Mouse (Mus musculus) cerebellum, postnatal 4 days (tissue): ENCODE data around the gene Otud4.
A peak's percentile ranks its signal among the peaks of the same experiment; 100 is the strongest.
"Not testable (repeated sequence)": the region's sequence is repeated elsewhere in the genome, so short reads cannot be mapped to it uniquely, and the experiment has no call there.

Experiments
- DNase-seq, 2 experiments: peaks; one replicate each; pipeline ENCODE4 v3.0.0; 2022; ENCODE audit warnings: low spot score in 2 of 2, mixed read lengths in 1 of 2

Gene Otud4

DNA sequence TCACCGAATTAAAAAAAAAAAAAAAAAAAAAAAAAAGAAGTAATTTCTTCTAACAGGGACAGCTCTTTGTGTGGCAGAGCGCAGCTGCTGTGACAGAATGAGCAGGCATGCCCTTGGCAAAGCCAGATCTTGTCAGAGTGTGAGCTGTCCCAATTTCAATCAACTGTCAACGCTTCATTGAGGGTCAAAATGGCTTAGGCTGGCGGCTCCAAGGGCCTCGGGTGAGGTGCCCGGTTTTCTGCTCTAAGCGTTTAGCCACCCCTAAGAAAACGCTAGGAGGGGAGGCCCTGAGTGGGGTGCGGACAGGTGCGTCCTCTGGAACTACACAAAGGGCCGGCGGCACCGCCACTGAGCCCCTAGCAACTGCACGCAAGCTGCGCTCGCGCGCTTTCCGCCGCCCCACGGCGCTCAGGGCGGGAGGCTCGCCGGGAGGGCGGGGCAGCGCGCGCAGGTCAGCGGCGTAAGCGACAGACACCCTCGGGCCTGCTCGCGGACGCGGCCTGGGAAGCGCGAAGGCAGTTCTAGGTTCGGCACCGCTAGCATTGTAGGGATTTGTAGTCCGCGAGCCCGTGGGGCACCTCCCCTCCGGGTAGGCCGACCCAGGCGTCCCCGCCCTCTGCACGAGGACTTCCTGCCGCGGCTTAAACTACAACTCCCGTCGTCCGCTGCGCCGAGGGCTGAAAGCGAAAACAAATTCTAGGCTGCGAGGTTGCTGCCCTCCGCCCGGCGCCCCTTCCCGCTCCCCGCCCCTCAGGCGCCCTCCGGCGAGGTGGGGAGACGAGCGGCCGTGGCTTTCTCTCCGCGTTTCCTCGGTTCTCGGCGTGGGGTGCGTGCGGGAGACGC, 490 bp upstream of the Otud4 start:
- peak; percentile 93 to 94 for DNase-seq

DNA sequence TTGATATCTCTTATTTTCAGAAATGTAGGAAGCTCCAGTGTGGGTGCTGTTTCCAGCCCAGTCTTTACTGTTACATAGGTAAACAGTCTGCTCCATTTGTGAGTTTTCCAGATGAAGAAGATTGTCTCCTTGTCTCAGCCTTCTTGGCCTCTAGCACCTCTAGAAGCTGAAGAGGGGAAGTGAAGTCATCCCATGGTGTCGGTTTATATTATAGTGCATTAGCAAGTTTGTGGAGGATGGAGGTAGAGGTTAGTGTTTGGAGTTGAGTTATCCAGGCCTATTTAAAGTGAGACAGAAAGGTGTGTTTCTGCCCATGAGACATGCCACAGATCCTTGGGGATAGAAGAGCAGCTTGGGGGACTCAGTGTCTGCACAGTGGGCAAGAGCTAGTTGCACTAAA, 1.7 kb downstream of the Otud4 start:
- no peak for DNase-seq

DNA sequence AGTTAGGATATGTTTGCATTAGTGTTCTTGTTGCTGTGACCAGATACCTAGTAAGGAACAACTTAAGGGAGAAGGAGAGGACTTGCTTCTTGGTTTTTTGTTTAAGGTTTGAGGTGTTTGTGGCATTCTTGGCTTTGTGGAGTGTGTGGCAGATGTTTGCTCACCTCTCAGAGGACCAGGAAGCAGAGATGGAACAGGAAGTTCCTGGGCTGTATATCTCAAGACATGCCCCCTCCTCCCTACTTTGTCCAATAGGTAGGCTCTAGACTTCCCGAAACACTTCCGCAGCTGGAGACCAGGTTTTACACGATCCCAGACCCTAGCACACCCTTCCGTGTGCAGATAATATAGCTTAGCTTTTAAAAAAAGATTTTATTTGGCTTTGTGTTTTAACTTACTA, 10.2 kb downstream of the Otud4 start:
- DNase-seq = no peak

DNA sequence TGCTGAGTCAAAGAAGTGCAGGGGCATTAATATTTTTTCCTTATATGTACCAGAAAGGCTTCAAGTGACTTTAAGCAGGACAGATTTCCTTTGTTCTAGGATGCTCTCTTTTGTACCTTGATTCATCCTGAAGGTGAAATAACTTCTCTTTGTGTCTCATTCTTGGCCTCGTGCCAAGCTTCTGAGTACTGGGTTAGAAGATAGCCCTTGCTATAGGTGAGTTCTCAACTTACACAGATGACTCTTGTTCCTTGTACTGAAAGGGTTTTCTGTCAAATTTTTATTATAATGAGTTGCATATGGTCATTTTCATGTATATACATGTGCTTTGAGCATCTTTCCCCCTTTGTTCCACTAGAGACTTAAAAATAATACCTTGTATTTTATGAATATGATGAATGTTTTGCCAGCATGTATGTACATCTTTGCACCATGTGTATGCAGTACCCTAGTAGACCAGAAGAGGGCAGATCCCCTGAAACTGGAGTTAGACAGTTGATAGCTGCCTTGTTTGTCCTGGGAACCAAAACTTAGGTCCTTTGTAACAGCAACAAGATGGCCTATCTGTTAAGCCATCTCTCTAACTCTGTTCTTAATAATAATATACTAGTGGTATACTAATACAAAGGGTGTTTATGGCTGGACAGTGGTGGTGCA, 10.9 kb downstream of the Otud4 start:
- DNase-seq = peak in 1 of 2 experiments; percentile 8

DNA sequence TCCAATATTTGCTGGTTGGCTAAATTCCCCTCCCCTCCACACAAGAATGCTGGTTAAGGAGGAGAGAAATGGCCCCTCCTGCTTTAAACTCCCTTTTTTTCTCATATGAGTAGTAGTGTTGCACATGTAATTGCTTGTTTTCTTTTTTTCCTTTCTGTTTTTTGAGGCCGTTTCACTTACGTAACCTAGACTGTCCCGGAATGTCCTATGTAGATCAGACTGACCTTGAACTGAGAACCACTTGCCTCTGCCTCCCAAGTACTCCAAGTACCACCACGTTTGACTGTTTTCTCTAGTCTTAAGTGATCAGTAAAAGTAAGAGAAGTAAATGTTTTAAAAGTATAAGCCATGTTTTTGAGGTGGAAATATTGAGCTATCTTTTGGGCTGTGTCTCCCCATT, 14.3 kb downstream of the Otud4 start:
- no peak for DNase-seq

DNA sequence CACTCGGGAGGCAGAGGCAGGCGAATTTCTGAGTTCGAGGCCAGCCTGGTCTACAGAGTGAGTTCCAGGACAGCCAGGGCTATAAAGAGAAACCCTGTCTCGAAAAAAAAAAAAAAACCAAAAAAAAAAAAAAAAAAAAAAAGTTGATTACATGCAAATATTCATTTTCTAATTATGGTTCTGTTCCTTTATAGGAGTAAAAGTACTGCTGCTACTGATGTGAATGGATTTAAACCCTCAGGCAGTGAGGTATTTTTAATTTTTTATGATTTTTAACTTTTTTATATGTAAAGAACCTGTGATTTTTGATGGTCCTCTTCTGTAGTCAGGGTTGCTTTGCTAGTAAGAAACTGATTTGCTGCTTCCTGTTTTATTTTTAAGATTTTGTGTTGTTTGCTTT, 19.3 kb downstream of the Otud4 start:
- DNase-seq = not testable (repeated sequence)

DNA sequence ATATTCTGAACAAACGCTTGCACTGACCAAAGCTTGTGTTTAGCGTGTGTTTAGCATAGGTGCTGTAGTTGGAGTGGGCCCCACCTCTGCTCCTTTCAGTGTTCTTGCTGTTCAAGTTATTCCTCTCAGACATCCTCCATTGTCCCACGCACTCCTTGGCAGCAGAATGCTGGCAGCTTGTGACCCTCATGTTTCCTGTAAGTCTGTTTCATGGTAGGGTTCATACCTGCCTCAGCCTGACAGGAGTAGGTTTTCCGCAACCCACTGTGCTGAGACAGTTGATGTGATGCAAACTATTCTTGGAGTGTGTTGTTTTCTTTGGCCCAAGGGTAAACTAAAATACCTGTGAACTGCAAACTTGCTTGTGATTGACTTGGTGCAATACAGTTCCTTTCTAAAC, 37.0 kb downstream of the Otud4 start:
- no peak for DNase-seq

DNA sequence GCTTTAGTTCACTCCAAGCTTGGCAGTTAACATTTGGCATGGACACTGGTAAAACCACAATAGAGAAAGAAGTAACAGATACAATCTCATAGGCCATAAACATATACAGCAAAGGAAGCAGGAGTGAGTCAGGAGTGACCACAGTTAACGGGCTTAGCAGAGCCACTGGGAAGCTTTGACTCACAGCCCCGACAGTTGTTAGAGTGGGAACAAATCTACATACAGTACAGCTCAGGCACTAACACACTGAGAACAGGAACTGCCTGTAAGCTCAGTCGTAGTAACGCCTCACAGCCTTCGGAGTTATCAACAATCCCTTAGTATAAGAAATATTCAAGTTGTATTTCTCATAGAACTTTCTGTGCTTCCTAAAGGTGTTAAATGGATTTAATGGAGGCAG, 39.6 kb downstream of the Otud4 start:
- no peak for DNase-seq

DNA sequence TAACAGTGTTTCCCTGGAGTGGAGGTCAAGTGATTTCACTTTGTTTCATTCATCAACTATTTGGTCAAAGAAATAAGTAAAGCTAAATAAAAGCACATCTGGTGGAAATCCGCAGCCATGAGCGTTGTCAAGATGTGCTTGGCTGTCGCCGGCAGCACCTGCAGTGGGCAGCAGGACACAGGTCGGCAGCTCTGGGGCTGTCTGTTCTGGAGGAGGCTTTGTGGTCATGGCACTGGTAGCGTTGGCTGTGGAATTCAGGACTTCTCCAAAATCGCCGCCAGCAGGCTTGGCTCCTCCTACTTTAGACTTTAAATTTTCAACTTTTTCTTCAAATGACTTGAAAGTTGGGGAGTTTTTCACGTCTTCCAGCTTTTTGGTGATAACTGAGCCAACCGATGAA, 40.7 kb downstream of the Otud4 start:
- DNase-seq = not testable (repeated sequence)

DNA sequence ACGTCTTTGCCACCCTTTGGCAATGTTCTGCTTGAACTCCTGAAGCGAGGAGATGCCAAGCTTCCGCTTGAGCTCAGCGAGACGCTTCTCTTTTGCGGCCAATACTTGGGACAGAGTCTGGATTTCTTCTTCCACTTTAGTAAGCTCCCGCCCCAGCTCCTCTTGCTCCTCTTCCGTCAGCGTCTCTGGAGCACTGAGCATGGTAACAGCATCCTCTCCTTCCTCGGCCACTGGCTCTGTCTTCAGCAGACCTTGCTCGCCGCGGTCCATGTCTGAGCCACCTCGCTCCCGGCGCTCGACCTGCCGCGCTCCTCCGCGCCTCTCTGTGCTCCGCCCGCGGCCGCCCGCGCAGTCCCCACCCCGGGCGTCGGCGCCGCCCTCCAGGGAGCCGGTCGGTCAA, 41.1 kb downstream of the Otud4 start:
- DNase-seq = peak in 1 of 2 experiments; percentile 10

DNA sequence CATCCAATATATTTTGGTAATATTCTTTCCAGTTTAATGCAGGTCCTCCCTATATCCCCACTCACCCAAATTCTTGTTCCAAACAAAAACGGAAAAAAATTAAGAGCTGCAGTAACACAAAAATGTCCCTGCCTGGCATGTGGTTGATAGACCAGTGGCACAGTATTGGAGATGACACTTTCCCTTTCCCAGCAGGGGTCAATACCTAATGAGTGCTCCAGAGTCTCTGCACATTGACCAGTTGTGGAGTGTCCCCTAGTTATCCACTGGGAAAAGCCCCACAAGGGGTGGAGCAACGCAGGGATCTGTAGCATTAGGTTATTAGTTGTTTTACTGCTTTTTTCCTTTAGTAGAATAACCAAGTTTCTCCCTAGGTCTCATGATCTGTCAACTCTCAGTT, 41.5 kb downstream of the Otud4 start:
- DNase-seq = no peak

DNA sequence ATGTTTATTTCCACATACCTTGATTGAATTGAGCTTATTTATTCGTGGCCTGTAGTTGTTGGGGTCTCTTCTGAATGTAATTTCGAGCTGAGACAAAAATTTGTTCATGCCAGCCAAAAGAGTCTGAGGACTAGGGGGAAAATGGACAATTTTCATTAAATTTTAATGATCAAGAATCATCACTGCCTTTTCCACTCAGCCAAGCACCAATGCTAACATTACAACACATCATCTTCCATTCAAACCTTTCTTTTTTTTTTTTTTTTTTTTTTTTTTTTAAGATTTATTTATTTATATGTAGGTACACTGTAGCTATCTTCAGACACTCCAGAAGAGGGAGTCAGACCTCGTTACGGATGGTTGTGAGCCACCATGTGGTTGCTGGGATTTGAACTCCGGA, 46.5 kb downstream of the Otud4 start:
- DNase-seq = not testable (repeated sequence)

DNA sequence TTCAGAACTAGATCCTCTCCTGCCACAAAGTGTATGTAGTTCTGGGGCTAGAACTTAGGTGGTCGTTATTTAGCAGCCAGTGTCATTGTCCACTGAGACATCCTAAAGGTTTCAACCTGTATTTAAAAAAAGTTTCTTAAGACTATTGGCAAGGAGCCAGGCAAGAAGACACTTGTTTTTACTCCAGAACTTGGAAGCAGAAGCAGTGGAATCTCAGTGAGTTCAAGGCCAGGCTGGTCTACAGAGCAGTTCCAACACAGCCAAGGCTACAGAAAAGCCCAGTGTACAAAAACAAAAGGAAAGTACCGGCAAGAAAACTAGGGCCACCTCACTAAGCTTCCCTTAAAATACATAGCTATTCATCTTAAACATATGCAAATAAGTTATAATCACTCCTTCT, 53.1 kb downstream of the Otud4 start:
- no peak for DNase-seq

DNA sequence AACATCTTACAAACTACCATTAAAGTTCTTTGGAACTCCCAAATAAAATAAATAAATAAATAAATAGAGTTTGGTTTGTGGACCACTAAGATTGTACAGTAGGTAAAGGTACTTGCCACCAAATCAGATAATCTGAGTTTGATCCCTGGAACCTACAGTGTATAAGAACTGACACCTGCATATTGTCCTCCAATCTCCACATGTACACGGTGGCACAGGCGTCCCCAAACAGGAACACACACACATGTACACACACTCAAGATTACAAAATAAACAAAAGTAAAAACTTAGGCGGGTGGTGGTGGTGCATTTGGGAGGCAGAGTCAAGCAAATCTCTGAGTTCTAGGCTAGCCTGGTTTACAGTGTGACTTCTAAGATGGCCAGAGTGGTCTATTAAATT, 67.3 kb downstream of the Otud4 start:
- no peak for DNase-seq

DNA sequence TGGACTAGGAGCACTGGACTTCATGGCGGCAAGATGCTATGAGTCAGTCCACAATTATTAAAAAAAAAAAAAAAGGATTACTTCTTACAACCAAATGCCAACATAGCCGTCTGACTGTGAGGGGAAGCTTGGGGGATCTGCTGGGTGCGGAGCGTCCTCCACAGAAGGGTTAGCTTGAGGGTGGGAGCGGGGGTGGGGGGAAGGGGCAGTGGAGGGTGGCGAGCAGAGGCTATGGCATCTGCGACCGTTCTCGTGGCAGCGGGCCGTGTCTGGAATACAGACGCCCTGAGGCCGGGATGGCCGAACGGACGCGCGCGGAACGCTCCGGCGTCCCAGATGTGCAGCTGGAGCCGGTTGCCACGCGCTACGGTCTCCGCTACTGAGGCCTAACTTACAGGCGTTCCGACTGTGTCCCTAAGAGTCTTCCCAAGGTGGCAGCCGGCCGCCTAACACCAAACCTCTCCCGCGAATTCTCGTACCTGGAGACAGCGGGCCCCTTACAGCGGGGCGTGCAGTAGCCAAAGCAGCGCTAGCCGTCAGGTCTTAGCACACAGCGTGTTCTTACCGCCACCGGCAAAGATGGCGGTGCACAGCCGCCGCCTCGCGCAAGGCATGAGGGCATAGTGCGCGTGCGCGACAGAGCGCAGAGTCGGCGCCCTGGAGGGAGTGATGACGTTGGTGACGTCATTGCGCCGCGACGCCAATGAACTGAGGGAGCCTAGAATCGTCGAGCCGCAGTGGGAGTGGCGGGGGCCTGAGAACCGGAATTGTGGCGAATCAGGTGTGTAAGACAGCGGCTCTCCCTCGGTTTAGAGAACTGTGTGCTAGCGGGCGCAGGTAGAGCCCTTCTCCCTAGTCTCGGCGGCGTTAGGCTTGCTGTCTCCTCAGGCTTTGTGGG, 71.9 kb downstream of the Otud4 start, which contains the start of the genes Abce1 and Anapc10:
Abce1 (minus strand) TSS at position 677 of the 898 bp plus-strand sequence.
Anapc10 (plus strand) TSS at position 757 of the 898 bp plus-strand sequence.
- DNase-seq = peak; percentile 97 to 99

DNA sequence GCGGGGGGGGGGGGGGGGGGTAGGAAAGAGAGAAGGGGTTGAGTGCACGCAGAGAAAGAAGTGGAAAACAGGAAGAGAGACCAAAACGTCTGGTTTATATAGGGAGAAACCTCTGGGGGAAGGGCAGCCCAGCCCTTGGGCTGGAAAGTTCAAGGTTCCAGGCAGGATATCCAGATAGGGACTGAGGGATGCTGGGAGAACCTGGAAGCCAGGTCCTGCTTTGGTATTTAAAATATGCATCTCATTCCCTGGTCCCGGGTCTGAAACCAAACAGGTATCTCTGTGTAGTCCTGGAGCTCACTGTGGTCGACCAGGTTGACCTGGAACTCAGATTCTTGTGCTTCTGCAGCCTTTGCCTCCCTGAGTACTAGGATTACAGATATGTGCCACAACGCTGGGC, 73.3 kb downstream of the Otud4 start:
- no peak for DNase-seq

DNA sequence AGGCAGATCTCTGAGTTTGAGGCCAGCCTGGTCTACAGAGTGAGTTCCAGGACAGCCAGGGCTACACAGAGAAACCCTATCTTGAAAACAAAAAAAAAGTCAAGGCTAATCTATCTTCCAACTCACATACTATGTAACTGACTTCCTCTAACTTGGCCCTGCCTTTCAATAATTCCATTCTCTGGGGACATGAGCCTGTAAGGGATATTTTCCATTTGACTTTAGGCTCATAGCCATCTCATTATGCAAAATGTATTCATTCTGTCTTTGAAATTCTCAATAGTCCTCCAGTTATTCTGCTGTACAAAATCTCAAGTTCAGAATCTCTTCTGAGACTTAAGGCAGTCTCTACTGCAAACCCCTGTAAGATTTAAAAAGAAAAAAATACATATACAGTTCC, 82.1 kb downstream of the Otud4 start:
- DNase-seq = no peak

DNA sequence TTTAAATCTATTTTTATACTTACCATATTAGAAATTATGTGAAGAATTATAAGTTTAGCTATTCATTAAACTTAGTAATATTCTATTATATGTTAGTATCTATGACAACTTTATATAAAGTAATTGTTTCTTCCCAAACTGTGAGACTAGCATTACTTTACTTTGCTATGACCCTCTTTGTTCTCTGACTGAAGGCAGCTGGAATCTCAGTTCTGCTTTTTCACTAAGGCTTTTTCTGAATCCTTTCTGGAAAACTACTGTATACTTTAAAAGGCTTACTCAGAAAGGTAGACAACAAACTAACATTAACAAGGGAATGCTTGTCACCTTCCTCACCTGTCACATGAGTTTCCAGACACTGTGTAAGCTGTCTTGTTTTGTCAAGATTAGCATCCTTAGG, 83.9 kb downstream of the Otud4 start:
- no peak for DNase-seq

DNA sequence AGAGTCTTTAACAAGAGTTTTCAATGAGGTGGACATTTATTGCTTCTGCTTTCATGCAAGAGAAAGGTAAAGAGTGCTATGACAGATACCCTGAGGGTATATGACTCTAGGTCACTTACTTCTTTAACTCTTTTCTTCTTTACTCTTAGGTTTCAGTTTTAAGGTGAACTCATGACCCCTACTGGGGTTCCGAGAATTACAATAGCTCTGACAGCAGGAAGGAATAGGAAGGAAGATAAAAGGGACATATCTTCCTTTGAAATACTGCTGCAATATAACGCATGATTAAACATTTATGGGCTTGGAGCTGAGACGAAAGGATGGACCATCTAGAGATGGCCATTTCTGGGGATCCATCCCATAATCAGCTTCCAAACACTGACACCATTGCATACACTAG, 85.2 kb downstream of the Otud4 start:
- no peak for DNase-seq
